Mouse (Mus musculus) CH12.LX (cell line): Measurements from ENCODE around the gene Tanc1. TPM values are rescaled to one million over a fixed set of nuclear protein-coding genes. Genes with fewer than 3 reads are reported as not detected.

ENCODE experiments used
- DNase-seq: peaks from one replicate; pipeline ENCODE4 v3.0.0-alpha.2; 2013; ENCODE audit errors: extremely low read depth
- H3K27ac ChIP-seq: 2 replicates; pipeline ENCODE4 v1.5.1; 2012; ENCODE audit warnings: low read depth, mild to moderate bottlenecking, control low read depth, moderate library complexity; ENCODE audit not compliant: insufficient read depth
- H3K27me3 ChIP-seq: replicated peaks from 2 replicates; pipeline ENCODE3; 2012; ENCODE audit warnings: inconsistent platforms
- H3K36me3 ChIP-seq, 2 experiments: replicated peaks in 1 of 2; 2 replicates each; pipeline versions ENCODE3 to v1.6.1; 2012; ENCODE audit warnings: inconsistent platforms in 1 of 2, low read length in 1 of 2, mild to moderate bottlenecking in 1 of 2, mixed read lengths in 1 of 2, moderate library complexity in 1 of 2; ENCODE audit not compliant: control insufficient read depth in 1 of 2, insufficient read depth in 1 of 2
- H3K4me1 ChIP-seq, 2 experiments: 2 replicates each; pipeline ENCODE4 v1.6.1; 2012; ENCODE audit warnings: inconsistent platforms in 1 of 2, moderate library complexity in 1 of 2; ENCODE audit not compliant: insufficient read depth in 2 of 2, control insufficient read depth in 1 of 2
- H3K4me2 ChIP-seq: 2 replicates; pipeline ENCODE4 v1.6.1; 2012; ENCODE audit warnings: low read depth, mild to moderate bottlenecking, control low read depth; ENCODE audit not compliant: poor library complexity, insufficient read depth, severe bottlenecking
- H3K4me3 ChIP-seq, 3 experiments: fragments of 150-350 bp in 1 of 3; sonication (generic) in 1 of 3; replicated peaks in 1 of 3; 2 replicates each; pipeline versions ENCODE3 to v1.5.1; 2011 to 2012; ENCODE audit warnings: low read depth in 2 of 3, low read length in 2 of 3, mild to moderate bottlenecking in 2 of 3, moderate library complexity in 2 of 3, control low read depth in 1 of 3, improper control_type of control experiment in 1 of 3, inconsistent platforms in 1 of 3, mixed read lengths in 1 of 3; ENCODE audit not compliant: poor library complexity in 1 of 3
- H3K79me2 ChIP-seq: replicated peaks from 2 replicates; pipeline ENCODE4 v1.6.1; 2012; ENCODE audit warnings: mild to moderate bottlenecking, moderate library complexity; ENCODE audit not compliant: control insufficient read depth, poor library complexity, insufficient read depth, severe bottlenecking; ENCODE audit errors: extremely low read depth
- H3K9ac ChIP-seq: 2 replicates; pipeline ENCODE4 v1.6.1; 2012; ENCODE audit warnings: low read depth, mild to moderate bottlenecking, control low read depth, moderate library complexity; ENCODE audit not compliant: insufficient read depth
- H3K9me3 ChIP-seq: replicated peaks from 2 replicates; pipeline ENCODE3; 2012; ENCODE audit warnings: low read length, inconsistent platforms, mixed read lengths
- E2F4 ChIP-seq: IDR thresholded peaks from 2 replicates; pipeline ENCODE4 v1.6.1; 2011; ENCODE audit warnings: low read depth, low read length, improper control_type of control experiment; ENCODE audit not compliant: insufficient replicate concordance
- ELF1 ChIP-seq: IDR thresholded peaks from 2 replicates; pipeline ENCODE4 v1.6.1; 2014; ENCODE audit warnings: low read depth, mild to moderate bottlenecking, inconsistent platforms, low read length, improper control_type of control experiment
- ETS1 ChIP-seq: conservative IDR thresholded peaks from 2 replicates; pipeline ENCODE4 v1.6.1; 2012; ENCODE audit warnings: low read depth, mild to moderate bottlenecking, inconsistent platforms, low read length, improper control_type of control experiment, moderate library complexity
- GABPA ChIP-seq: IDR thresholded peaks from 2 replicates; pipeline ENCODE4 v1.6.1; 2012; ENCODE audit warnings: low read depth, low read length, improper control_type of control experiment, inconsistent platforms; ENCODE audit not compliant: insufficient replicate concordance
- HCFC1 ChIP-seq: IDR thresholded peaks from 2 replicates; pipeline ENCODE4 v1.6.1; 2012; ENCODE audit warnings: low read depth, mild to moderate bottlenecking, inconsistent platforms, low read length, improper control_type of control experiment
- JUND ChIP-seq: conservative IDR thresholded peaks from 2 replicates; pipeline ENCODE4 v1.6.1; 2011; ENCODE audit warnings: low read depth, low read length, improper control_type of control experiment
- MAX ChIP-seq: IDR thresholded peaks from 2 replicates; pipeline ENCODE4 v1.6.1; 2011; ENCODE audit warnings: low read length, improper control_type of control experiment
- MEF2A ChIP-seq: IDR thresholded peaks from 2 replicates; pipeline ENCODE4 v1.6.1; 2014; ENCODE audit warnings: low read depth, mild to moderate bottlenecking, inconsistent platforms, low read length, improper control_type of control experiment, borderline replicate concordance
- MXI1 ChIP-seq: IDR thresholded peaks from 2 replicates; pipeline ENCODE4 v1.6.1; 2011; ENCODE audit warnings: mild to moderate bottlenecking, low read depth, low read length, improper control_type of control experiment
- MYC ChIP-seq: IDR thresholded peaks from 2 replicates; pipeline ENCODE4 v1.6.1; 2011; ENCODE audit warnings: low read depth, mild to moderate bottlenecking, improper control_type of control experiment, low read length
- NELFE ChIP-seq: IDR thresholded peaks from 2 replicates; pipeline ENCODE4 v1.6.1; 2011; ENCODE audit warnings: low read depth, low read length, improper control_type of control experiment
- PAX5 ChIP-seq: IDR thresholded peaks from 2 replicates; pipeline ENCODE4 v1.6.1; 2012; ENCODE audit warnings: low read length, inconsistent platforms, mixed read lengths
- POLR2AphosphoS2 ChIP-seq: IDR thresholded peaks from 2 replicates; pipeline ENCODE4 v1.6.1; 2011; ENCODE audit warnings: low read depth, low read length, improper control_type of control experiment
- RCOR1 ChIP-seq: conservative IDR thresholded peaks from 2 replicates; pipeline ENCODE4 v1.6.1; 2012; ENCODE audit warnings: low read depth, mild to moderate bottlenecking, inconsistent platforms, low read length, improper control_type of control experiment
- SIN3A ChIP-seq: IDR thresholded peaks from 2 replicates; pipeline ENCODE4 v1.6.1; 2012; ENCODE audit warnings: low read length, improper control_type of control experiment, inconsistent platforms
- USF1 ChIP-seq: IDR thresholded peaks from 2 replicates; pipeline ENCODE4 v1.6.1; 2014; ENCODE audit warnings: low read depth, mild to moderate bottlenecking, inconsistent platforms, low read length, improper control_type of control experiment
- ZC3H11A ChIP-seq: IDR thresholded peaks from 2 replicates; pipeline ENCODE4 v1.6.1; 2012; ENCODE audit warnings: low read depth, mild to moderate bottlenecking, inconsistent platforms, low read length, improper control_type of control experiment
- ZKSCAN1 ChIP-seq: IDR thresholded peaks from 2 replicates; pipeline ENCODE4 v1.6.1; 2012; ENCODE audit warnings: low read depth, inconsistent platforms, low read length, improper control_type of control experiment, borderline replicate concordance
- ZMIZ1 ChIP-seq: IDR thresholded peaks from 2 replicates; pipeline ENCODE4 v1.6.1; 2012; ENCODE audit warnings: low read depth, mild to moderate bottlenecking, inconsistent platforms, low read length, improper control_type of control experiment
- ZNF384 ChIP-seq: IDR thresholded peaks from 2 replicates; pipeline ENCODE4 v1.6.1; 2012; ENCODE audit warnings: low read depth, low read length, improper control_type of control experiment, inconsistent platforms
- dilution Hi-C: fragments of 300-500 bp; cut with MboI; formaldehyde crosslinking; loops from 2 replicates; pipeline ENCODE4 v1.14.3; 2020; ENCODE audit warnings: low sequenced_read_pairs; ENCODE audit not compliant: extremely low pct_unique_long_range_greater_than_20kb, extremely low pct_ligation_motif_present
- in situ Hi-C: fragments of 300-500 bp; cut with MboI; formaldehyde crosslinking; loops from 3 replicates; pipeline ENCODE4 v1.14.3; 2019; ENCODE audit warnings: low sequenced_read_pairs, low pct_ligation_motif_present, low pct_unique_long_range_greater_than_20kb, mixed read lengths
- polyA plus RNA-seq: library from polyadenylated mRNA; unstranded; fragments of >175 nt; gene quantifications from 2 replicates; pipeline ENCODE4 v1.2.1, GENCODE M21; 2012; ENCODE audit warnings: low read depth; ENCODE audit not compliant: insufficient read length
- total RNA-seq, 2 experiments: library from RNA; depleted of rRNA; stranded (reverse); fragments of 300-350 nt in 1 of 2; fragments of >200 nt in 1 of 2; gene quantifications; 2 replicates each; pipeline ENCODE4 v1.2.3; 2012 to 2014

The Tanc1 gene
- total and polyA plus RNA-seq, 3 experiments, result 0.08 to 0.21 (median 0.08) TPM

DNA sequence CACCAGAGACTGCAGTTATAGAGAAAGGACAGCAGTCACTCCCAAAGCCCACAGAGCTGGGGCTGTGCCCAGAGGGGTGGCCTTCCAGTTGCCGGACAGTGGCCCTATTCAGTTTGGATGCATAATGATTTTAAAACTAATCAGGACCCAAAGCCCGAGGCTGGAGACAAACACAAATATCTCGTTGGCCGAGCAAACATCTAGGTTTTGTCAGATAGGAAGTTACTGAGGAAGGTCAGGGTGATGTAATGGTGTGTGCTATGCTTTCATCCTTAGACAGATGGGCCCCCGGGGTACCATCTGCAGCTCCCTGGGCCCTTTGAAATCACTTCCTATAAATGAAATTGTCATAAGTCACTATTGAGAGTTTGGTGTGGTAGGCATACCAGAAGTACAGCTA, 33.0 kb downstream of the Tanc1 start:
- Histone ChIP-seq H3K4me3 (no peak overlapping the region), H3K4me1 (peaks cover 0 to 8% of the 10 kb centered on the region in 2 experiments; a peak in 1 of 4 replicates), H3K9me3 (no peaks in the 10 kb centered on the region), H3K27me3 (no peaks in the 10 kb centered on the region), H3K27ac (no peak overlapping the region), H3K4me2 (no peak overlapping the region), H3K79me2 (no peaks in the 10 kb centered on the region), H3K36me3 (no peaks in the 10 kb centered on the region)
- in situ Hi-C loops, result no loop called here
- dilution Hi-C loops, result no loop called here
- DNase-seq, result no peak
- no peak for TF ChIP-seq NELFE
- TF ChIP-seq MAX, result no peak
- TF ChIP-seq RCOR1, result no peak
- TF ChIP-seq, all 38 proteins: peak for 0
- H3K9ac ChIP-seq, result no peak overlapping the region

DNA sequence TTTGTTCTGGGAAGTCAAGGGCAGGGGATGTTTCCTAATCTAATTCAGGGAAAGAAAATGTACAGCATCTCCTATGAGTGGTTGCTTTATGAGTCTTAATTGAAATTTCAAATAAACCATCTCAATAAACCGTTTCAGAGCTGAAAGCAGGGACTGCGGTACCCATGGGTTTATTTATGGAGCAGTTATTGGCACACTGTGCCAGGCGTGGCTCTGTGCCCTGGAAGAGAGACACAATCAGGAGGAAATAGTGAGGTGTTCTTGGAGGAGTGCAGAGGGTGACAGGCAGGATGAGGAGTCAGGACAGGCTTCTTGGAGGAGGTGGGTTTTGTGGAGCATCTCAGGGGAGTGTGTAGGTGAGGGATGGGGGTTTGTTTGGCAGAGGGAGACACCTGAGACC, 33.7 kb downstream of the Tanc1 start:
- TF ChIP-seq ZNF384 (no peak), ZMIZ1 (no peak), POLR2AphosphoS2 (no peak), JUND (no peak), ELF1 (no peak), SIN3A (no peak), MYC (no peak), MEF2A (no peak), PAX5 (no peak), E2F4 (no peak), ETS1 (no peak), MXI1 (no peak), HCFC1 (no peak), ZC3H11A (no peak), ZKSCAN1 (no peak), GABPA (no peak), USF1 (no peak)
- no peaks in the 10 kb centered on the region for H3K27me3 ChIP-seq
- H3K79me2 ChIP-seq, result no peaks in the 10 kb centered on the region
- dilution Hi-C loops, result no loop called here
- H3K9ac ChIP-seq, result no peak overlapping the region
- H3K27ac ChIP-seq, result no peak overlapping the region
- H3K36me3 ChIP-seq, result no peaks in the 10 kb centered on the region
- no peak overlapping the region for H3K4me2 ChIP-seq
- no peak for DNase-seq
- peaks cover 0 to 8% of the 10 kb centered on the region in 2 experiments; a peak in 1 of 4 replicates for H3K4me1 ChIP-seq
- H3K9me3 ChIP-seq, result no peaks in the 10 kb centered on the region
- no peak overlapping the region for H3K4me3 ChIP-seq
- in situ Hi-C loops, result no loop called here
